Mouse (Mus musculus): ENCODE results near the gene Tssk2. TPM values are rescaled to one million over a fixed set of nuclear protein-coding genes. Genes with fewer than 3 reads are reported as not detected.

The Tssk2 gene
- polyA plus RNA-seq, 1 experiment from 2014 or later, result not detected

DNA sequence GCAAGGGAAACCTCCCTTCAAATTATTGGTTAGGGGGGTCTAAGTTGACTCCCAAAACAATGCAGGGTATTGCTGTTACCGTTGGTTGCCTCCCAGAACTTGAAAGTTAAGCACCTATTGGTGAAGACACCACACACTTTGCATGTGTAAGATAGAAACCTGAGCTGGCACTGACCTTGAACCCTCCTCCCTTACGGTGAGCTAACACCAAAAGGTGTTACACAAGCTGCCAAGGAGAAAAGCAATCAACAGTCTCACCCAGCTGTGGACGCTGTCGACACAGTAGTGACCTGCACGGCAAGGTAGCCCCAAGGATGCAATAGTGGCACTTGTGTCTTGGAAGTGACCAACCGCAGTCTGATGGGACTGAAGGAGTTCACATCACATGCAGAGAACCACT is 14.3 kb upstream of the Tssk2 start:
- 60% methylated on average over 6 of the region's 6 CpGs for WGBS

DNA sequence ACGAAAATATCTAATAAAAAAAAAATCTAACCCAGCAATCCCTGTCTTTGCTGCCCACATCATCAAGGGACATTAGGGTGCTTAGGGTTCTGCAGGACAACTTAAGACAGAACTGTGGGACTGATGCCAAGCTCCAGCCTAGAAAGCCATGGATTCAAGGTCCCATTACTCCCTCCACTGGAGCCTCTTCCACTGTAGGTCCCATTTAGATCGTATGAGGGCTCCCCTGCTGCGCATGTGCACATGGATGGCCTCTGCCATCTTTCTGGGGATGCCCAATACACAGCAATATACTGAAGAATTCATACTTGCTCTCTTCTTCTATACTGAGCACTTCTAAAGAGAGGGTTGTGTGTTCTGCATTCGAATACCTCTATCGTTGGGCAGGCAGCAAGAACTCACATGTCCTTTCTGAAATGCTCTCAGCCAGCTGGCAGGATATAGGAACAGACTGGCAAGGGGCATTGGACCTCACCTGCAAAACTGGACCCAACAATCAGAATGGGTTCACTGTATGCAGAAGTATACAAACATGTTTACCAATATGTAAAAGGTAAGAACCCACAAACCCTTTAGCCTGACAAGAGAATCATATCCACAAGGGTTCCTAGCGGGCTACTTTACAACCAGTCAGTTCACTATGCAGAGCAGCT is 8.6 kb upstream of the Tssk2 start:
- Histone ChIP-seq H3K4me3 (ENCODE audit: control insufficient read depth in 1 of 2, insufficient read depth in 1 of 2, low read depth in 1 of 2, low read length in 2 of 2) (peak overlapping the region in 1 of 2 experiments; percentile 98; a peak in 2 of 4 replicates), H3K9me3 (ENCODE audit: control insufficient read depth, low read length) (no peaks in the 10 kb centered on the region), H3K27ac (replicated peaks in 1 of 2; ENCODE audit: control insufficient read depth in 1 of 2, insufficient read depth in 1 of 2, low read depth in 2 of 2, low read length in 2 of 2) (no peak overlapping the region), H3K27me3 (ENCODE audit: control insufficient read depth, insufficient read depth, low read length) (no peaks in the 10 kb centered on the region), H3K36me3 (ENCODE audit: control insufficient read depth, insufficient read depth, low read length) (0 out of 2 replicates have a peak, but pooled peaks cover 6% of the 10 kb centered on the region), H3K4me1 (ENCODE audit: control insufficient read depth in 2 of 2, insufficient read depth in 2 of 2, low read length in 2 of 2) (peaks cover 11 to 25% of the 10 kb centered on the region in 2 experiments), H3K4me2 (ENCODE audit: low read length) (peak overlapping the region; percentile 83), H3K9ac (ENCODE audit: low read length) (no peak overlapping the region)
- WGBS, result 82% methylated on average over 6 of the region's 6 CpGs
- ATAC-seq (ENCODE audit: insufficient number of reproducible peaks, insufficient read depth, low FRiP score, low read depth), result no peak

More for the DNA sequence above, 14.3 kb upstream of the Tssk2 start:
- Histone ChIP-seq H3K4me3 (ENCODE audit: control insufficient read depth in 1 of 2, insufficient read depth in 1 of 2, low read depth in 1 of 2, low read length in 2 of 2) (no peak overlapping the region), H3K4me2 (ENCODE audit: low read length) (no peak overlapping the region), H3K27ac (replicated peaks in 1 of 2; ENCODE audit: control insufficient read depth in 1 of 2, insufficient read depth in 1 of 2, low read depth in 2 of 2, low read length in 2 of 2) (no peak overlapping the region), H3K9ac (ENCODE audit: low read length) (no peak overlapping the region), H3K36me3 (ENCODE audit: control insufficient read depth, insufficient read depth, low read length) (peaks cover 8% of the 10 kb centered on the region; the same call in 1 of the 2 replicates), H3K27me3 (ENCODE audit: control insufficient read depth, insufficient read depth, low read length) (no peaks in the 10 kb centered on the region), H3K9me3 (ENCODE audit: control insufficient read depth, low read length) (no peaks in the 10 kb centered on the region), H3K4me1 (ENCODE audit: control insufficient read depth in 2 of 2, insufficient read depth in 2 of 2, low read length in 2 of 2) (peaks cover 4 to 13% of the 10 kb centered on the region in 2 experiments; a peak in 3 of 4 replicates)
- ATAC-seq (ENCODE audit: insufficient number of reproducible peaks, insufficient read depth, low FRiP score, low read depth), result no peak

DNA sequence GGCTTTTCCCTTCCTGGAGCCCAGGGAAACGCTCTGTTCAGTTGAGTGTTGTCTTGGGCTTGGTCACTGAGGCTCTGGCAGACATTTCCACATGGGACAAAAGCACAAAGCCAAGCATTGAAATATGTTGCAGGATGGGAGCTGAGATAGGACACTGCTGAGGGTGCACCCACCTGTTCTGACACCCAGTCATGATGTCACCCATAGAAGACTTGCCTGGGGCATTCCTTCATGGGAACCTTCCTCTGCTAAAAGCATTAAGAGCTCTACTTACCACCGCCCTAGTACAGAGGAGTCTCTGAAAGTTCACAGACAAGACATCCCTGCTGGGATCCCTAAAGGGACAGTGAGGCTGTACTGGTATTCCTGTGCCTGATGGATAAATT is 8.1 kb upstream of the Tssk2 start:
- ATAC-seq (ENCODE audit: insufficient number of reproducible peaks, insufficient read depth, low FRiP score, low read depth), result no peak
- Histone ChIP-seq H3K4me1 (ENCODE audit: control insufficient read depth in 2 of 2, insufficient read depth in 2 of 2, low read length in 2 of 2) (peaks cover 11 to 25% of the 10 kb centered on the region in 2 experiments), H3K27ac (replicated peaks in 1 of 2; ENCODE audit: control insufficient read depth in 1 of 2, insufficient read depth in 1 of 2, low read depth in 2 of 2, low read length in 2 of 2) (peak overlapping the region; percentile 95 to 97; a peak in 3 of 4 replicates), H3K4me3 (ENCODE audit: control insufficient read depth in 1 of 2, insufficient read depth in 1 of 2, low read depth in 1 of 2, low read length in 2 of 2) (peak overlapping the region; percentile 98), H3K9ac (ENCODE audit: low read length) (peak overlapping the region; percentile 97), H3K36me3 (ENCODE audit: control insufficient read depth, insufficient read depth, low read length) (0 out of 2 replicates have a peak, but pooled peaks cover 6% of the 10 kb centered on the region), H3K27me3 (ENCODE audit: control insufficient read depth, insufficient read depth, low read length) (no peaks in the 10 kb centered on the region), H3K9me3 (ENCODE audit: control insufficient read depth, low read length) (no peaks in the 10 kb centered on the region), H3K4me2 (ENCODE audit: low read length) (peak overlapping the region; percentile 83)
- WGBS, result 52% methylated on average over 2 of the region's 2 CpGs

DNA sequence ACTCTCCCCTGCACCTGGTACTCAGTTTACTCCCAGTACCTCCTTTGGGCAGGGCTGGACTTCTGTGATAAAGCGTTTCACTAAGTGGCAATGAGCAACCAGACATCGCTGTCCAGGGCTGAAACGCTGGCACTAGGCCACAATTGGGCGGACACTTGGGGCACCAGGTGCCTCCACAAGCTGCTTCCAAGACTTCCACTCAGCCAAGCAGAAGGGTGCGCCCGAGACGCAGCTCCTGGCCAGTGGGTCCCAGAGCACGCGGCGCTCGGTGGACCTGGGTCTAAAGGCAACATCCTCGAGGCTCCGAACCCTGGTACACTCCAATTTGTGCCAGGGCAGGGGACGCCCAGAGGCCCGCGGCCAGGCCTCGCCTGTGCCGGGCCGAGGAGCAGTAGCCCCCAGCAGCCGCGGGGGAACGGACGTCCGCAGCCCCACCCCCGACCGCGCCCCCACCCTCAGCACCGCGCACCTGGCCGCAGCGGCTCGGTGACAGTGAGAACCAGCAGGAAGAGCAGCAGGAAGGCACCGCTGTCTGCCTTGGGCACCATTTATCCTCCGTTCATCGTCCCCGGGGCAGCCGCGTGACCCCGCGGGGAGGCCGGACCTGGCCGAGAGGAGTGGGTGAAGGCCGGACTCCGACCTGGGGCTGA is 7.4 kb upstream of the Tssk2 start:
- H3K27me3 ChIP-seq (ENCODE audit: control insufficient read depth, insufficient read depth, low read length), result no peaks in the 10 kb centered on the region
- H3K9ac ChIP-seq (ENCODE audit: low read length), result peak overlapping the region; percentile 97
- H3K4me1 ChIP-seq (ENCODE audit: control insufficient read depth in 2 of 2, insufficient read depth in 2 of 2, low read length in 2 of 2), result peaks cover 11 to 25% of the 10 kb centered on the region in 2 experiments
- H3K36me3 ChIP-seq (ENCODE audit: control insufficient read depth, insufficient read depth, low read length), result 0 out of 2 replicates have a peak, but pooled peaks cover 6% of the 10 kb centered on the region
- under 1% methylated on average over 44 of the region's 44 CpGs for WGBS
- no peaks in the 10 kb centered on the region for H3K9me3 ChIP-seq (ENCODE audit: control insufficient read depth, low read length)
- peak overlapping the region; percentile 98 for H3K4me3 ChIP-seq (ENCODE audit: control insufficient read depth in 1 of 2, insufficient read depth in 1 of 2, low read depth in 1 of 2, low read length in 2 of 2)
- peak overlapping the region; percentile 95 to 97 for H3K27ac ChIP-seq (replicated peaks in 1 of 2; ENCODE audit: control insufficient read depth in 1 of 2, insufficient read depth in 1 of 2, low read depth in 2 of 2, low read length in 2 of 2)
- H3K4me2 ChIP-seq (ENCODE audit: low read length), result peak overlapping the region; percentile 83
- peak; percentile 57 for ATAC-seq (ENCODE audit: insufficient number of reproducible peaks, insufficient read depth, low FRiP score, low read depth)

DNA sequence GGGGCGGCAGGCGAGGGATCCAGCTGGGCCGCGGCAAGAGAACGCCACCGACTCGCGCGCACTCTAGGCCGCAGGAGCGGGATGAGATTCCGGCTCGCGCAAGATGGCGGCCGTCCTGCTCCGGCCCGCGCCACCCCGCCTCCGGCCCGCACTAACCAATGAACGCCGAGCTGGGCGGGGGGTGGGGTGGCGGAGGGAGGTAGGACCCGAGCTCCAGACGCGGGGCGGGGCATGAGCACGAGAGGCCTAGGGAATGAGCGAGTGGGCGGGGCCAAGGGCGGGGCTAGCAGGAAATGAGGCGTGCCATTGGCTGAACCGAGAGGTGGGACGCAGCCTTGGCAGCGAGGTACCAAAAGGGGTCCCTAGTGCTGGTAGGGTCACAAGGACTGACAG is 6.9 kb upstream of the Tssk2 start, which contains the start of gene Gm20518:
Gene Gm20518 (minus strand): TSS at position 105 of the 393 bp plus-strand sequence.
- peak within 1 kb of the TSS; percentile 95 to 97 for H3K27ac ChIP-seq (replicated peaks in 1 of 2; ENCODE audit: control insufficient read depth in 1 of 2, insufficient read depth in 1 of 2, low read depth in 2 of 2, low read length in 2 of 2)
- peak; percentile 98 for ATAC-seq (ENCODE audit: insufficient number of reproducible peaks, insufficient read depth, low FRiP score, low read depth)
- WGBS, result under 1% methylated on average over 37 of the region's 38 CpGs
- no peaks in the 10 kb centered on the region for H3K9me3 ChIP-seq (ENCODE audit: control insufficient read depth, low read length)
- H3K9ac ChIP-seq (ENCODE audit: low read length), result peak within 1 kb of the TSS; percentile 97
- H3K27me3 ChIP-seq (ENCODE audit: control insufficient read depth, insufficient read depth, low read length), result no peaks in the 10 kb centered on the region
- H3K4me3 ChIP-seq (ENCODE audit: control insufficient read depth in 1 of 2, insufficient read depth in 1 of 2, low read depth in 1 of 2, low read length in 2 of 2), result peak within 1 kb of the TSS; percentile 98
- peaks cover 11 to 25% of the 10 kb centered on the region in 2 experiments for H3K4me1 ChIP-seq (ENCODE audit: control insufficient read depth in 2 of 2, insufficient read depth in 2 of 2, low read length in 2 of 2)
- H3K36me3 ChIP-seq (ENCODE audit: control insufficient read depth, insufficient read depth, low read length), result 0 out of 2 replicates have a peak, but pooled peaks cover 6% of the 10 kb centered on the region
- peak within 1 kb of the TSS; percentile 83 for H3K4me2 ChIP-seq (ENCODE audit: low read length)

DNA sequence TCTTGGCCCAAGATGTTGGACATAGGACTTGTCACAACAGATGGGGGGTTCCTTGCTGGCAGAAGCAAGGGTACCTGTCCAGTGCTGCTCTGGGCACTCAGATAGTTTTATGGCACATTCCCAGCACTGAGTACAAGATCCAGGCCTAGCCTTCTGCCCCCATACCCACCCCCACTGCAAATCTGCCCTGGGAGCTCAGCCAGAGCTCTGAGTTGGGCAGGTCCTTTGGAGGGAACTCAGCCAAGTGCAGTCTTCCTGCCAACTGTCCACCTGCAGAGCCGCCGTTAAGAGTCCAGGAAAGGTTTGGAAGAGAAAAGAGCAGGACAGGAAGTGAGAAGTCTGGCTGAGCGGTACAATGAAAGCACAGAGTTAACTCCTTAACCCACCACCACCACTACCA is 5.8 kb upstream of the Tssk2 start:
- Histone ChIP-seq H3K4me1 (ENCODE audit: control insufficient read depth in 2 of 2, insufficient read depth in 2 of 2, low read length in 2 of 2) (peaks cover 11 to 25% of the 10 kb centered on the region in 2 experiments), H3K36me3 (ENCODE audit: control insufficient read depth, insufficient read depth, low read length) (0 out of 2 replicates have a peak, but pooled peaks cover 6% of the 10 kb centered on the region), H3K4me3 (ENCODE audit: control insufficient read depth in 1 of 2, insufficient read depth in 1 of 2, low read depth in 1 of 2, low read length in 2 of 2) (no peak overlapping the region), H3K27ac (replicated peaks in 1 of 2; ENCODE audit: control insufficient read depth in 1 of 2, insufficient read depth in 1 of 2, low read depth in 2 of 2, low read length in 2 of 2) (no peak overlapping the region; a peak in 1 of 4 replicates), H3K27me3 (ENCODE audit: control insufficient read depth, insufficient read depth, low read length) (no peaks in the 10 kb centered on the region), H3K4me2 (ENCODE audit: low read length) (no peak overlapping the region), H3K9me3 (ENCODE audit: control insufficient read depth, low read length) (no peaks in the 10 kb centered on the region), H3K9ac (ENCODE audit: low read length) (no peak overlapping the region)
- no peak for ATAC-seq (ENCODE audit: insufficient number of reproducible peaks, insufficient read depth, low FRiP score, low read depth)
- WGBS, result 39% methylated on average over 3 of the region's 3 CpGs

DNA sequence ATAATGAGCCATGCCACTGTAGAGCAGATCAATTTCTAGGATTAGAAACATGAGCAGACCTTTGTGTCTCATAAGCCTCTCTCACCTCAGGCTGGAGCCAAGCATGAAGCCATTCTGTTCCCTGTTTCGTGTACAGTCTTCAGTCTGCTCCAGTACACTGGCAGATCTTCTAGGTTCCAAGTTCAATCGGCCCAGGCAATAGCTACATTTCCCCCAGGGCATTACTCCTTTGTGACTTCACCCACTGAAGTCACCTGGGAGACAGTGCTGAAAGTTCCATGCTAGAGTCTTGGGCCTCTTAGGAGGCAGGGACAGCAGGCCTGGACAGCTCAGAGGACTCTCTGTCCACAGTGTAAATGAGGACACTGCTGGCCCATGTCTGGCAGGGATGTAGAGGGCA is 4.5 kb upstream of the Tssk2 start, which contains the start of gene Tssk1:
Gene Tssk1 (plus strand): TSS at position 301 of the 400 bp plus-strand sequence.
- H3K27me3 ChIP-seq (ENCODE audit: control insufficient read depth, insufficient read depth, low read length), result no peaks in the 10 kb centered on the region
- H3K4me3 ChIP-seq (ENCODE audit: control insufficient read depth in 1 of 2, insufficient read depth in 1 of 2, low read depth in 1 of 2, low read length in 2 of 2), result no peak within 1 kb of the TSS
- H3K9ac ChIP-seq (ENCODE audit: low read length), result no peak within 1 kb of the TSS
- 81% methylated on average over 2 of the region's 2 CpGs for WGBS
- no peak for ATAC-seq (ENCODE audit: insufficient number of reproducible peaks, insufficient read depth, low FRiP score, low read depth)
- peaks cover 11% of the 10 kb centered on the region; the same call in 1 of the 2 replicates for H3K36me3 ChIP-seq (ENCODE audit: control insufficient read depth, insufficient read depth, low read length)
- H3K27ac ChIP-seq (replicated peaks in 1 of 2; ENCODE audit: control insufficient read depth in 1 of 2, insufficient read depth in 1 of 2, low read depth in 2 of 2, low read length in 2 of 2), result no peak within 1 kb of the TSS
- no peak within 1 kb of the TSS for H3K4me2 ChIP-seq (ENCODE audit: low read length)
- H3K9me3 ChIP-seq (ENCODE audit: control insufficient read depth, low read length), result no peaks in the 10 kb centered on the region
- H3K4me1 ChIP-seq (ENCODE audit: control insufficient read depth in 2 of 2, insufficient read depth in 2 of 2, low read length in 2 of 2), result peaks cover 11 to 25% of the 10 kb centered on the region in 2 experiments
